Mouse (Mus musculus) embryonic fibroblast, embryonic 13.5 days (primary cell): ENCODE measurements around the gene Pcare. TPM values are rescaled to one million over a fixed set of nuclear protein-coding genes. Genes with fewer than 3 reads are reported as not detected.
"Not testable (repeated sequence)": the region's sequence is repeated elsewhere in the genome, so short reads cannot be mapped to it uniquely, and the experiment has no call there.

Experiments used
- H3K27ac ChIP-seq: 2 replicates; pipeline ENCODE4 v1.5.1; 2012; ENCODE audit warnings: low read length, control low read depth, inconsistent platforms; ENCODE audit not compliant: insufficient read depth
- H3K4me1 ChIP-seq: 2 replicates; pipeline ENCODE4 v1.6.1; 2011; ENCODE audit warnings: low read length; ENCODE audit not compliant: control insufficient read depth, insufficient read depth
- H3K4me3 ChIP-seq: 2 replicates; pipeline ENCODE4 v1.5.1; 2011; ENCODE audit warnings: mild to moderate bottlenecking, control low read depth, low read length; ENCODE audit not compliant: insufficient read depth
- CTCF ChIP-seq: IDR thresholded peaks from 2 replicates; pipeline ENCODE4 v1.5.1; 2011; ENCODE audit warnings: mild to moderate bottlenecking, control low read depth, low read length, moderate library complexity, borderline replicate concordance; ENCODE audit not compliant: insufficient read depth
- POLR2A ChIP-seq: IDR thresholded peaks from 2 replicates; pipeline ENCODE4 v1.6.1; 2011; ENCODE audit warnings: low read depth, mild to moderate bottlenecking, control low read depth, low read length, moderate library complexity
- polyA plus RNA-seq: library from polyadenylated mRNA; stranded (reverse); fragments of >200 nt; gene quantifications from 2 replicates; pipeline ENCODE4 v1.2.4, GENCODE M21; 2011; ENCODE audit warnings: low read depth; ENCODE audit not compliant: missing spikeins, insufficient read length

Gene Pcare
- polyA plus RNA-seq, 1 experiment: not detected

DNA sequence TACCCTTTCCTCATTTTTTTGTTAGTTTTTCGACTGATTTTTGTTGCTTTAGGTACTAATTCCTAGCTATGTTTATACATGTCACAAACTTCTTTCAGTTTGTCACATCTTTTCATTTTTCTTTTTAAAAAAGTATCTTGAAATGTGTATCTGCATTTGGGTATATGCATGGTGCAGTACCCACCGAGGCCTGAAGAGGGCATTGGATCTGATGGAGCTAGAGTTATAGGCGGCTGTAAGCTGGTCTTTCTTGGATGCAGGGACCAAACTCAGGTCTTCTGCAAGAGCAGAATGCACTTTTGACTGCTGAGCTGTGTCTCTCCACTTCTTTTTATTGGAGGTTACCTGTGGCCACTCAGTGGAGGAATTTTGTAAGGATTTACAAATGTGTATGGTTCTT is 26.0 kb upstream of the Pcare start:
- no peak overlapping the region for H3K27ac ChIP-seq
- H3K4me3 ChIP-seq: no peak overlapping the region
- TF ChIP-seq CTCF (no peak), POLR2A (no peak)
- H3K4me1 ChIP-seq: peaks cover 6% of the 10 kb centered on the region; the same call in 1 of the 2 replicates

DNA sequence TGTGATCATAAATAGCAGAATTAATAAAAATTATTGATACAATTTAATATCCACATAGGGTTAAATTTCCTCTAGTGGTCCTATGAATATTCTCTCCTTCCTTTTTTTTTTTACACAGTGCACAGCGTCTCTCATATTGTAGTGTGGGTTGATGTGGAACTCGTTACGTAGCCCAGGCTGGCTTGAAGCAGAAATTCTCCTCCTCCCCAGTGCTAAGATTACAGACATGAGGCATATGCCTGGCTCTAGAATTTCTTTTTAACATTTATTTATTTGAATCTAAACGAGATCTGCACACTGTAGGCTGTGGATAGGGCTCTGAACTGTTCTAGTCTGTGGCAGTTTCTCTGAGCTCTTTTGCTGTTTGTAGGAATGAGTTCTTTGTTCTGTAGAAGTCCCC is 22.6 kb upstream of the Pcare start:
- no peak for TF ChIP-seq POLR2A
- TF ChIP-seq CTCF: no peak
- no peak overlapping the region for H3K4me3 ChIP-seq
- no peaks in the 10 kb centered on the region for H3K4me1 ChIP-seq
- H3K27ac ChIP-seq: no peak overlapping the region

DNA sequence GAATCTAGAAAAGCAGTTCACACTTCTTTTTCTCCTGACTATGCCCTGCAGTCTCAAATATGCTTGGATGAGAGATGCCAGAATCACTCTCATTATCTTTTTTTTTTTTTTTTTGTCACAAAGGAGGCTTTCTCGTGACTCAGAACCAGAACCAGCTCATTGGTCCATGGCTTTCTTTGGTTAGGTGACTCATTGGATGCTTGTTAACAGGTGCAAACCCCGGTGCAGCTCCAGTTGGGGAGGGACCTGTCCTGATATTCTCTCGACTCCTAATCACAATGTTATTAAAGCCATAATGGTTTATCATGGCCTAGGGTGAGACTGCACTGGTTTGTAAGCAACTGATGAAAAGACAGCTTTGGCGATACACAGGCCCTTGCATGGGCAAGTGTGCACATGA is 21.5 kb upstream of the Pcare start:
- H3K4me3 ChIP-seq: no peak overlapping the region
- TF ChIP-seq POLR2A (no peak), CTCF (no peak)
- H3K4me1 ChIP-seq: no peaks in the 10 kb centered on the region

DNA sequence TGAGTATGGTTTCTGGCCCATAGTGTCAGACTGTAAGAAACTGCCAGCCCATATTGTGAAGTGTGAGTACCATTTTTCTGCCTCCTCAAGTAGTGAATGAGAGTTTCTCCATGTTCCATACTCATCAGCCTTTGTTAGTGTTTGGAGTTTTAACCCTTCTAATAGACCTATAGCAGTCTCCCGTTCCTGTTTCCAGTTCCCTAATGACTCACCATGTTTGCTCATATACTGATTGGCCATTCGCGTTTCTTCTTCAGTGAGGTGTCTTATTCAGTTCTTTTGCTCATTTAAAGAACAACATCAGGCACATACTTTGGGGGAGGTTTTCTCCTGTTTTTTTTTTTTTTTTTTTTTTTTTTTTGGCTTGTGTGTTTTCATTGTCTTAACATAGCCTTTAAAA is 18.0 kb upstream of the Pcare start:
- H3K4me3 ChIP-seq: no peak overlapping the region
- no peaks in the 10 kb centered on the region for H3K4me1 ChIP-seq
- no peak for TF ChIP-seq POLR2A
- no peak for TF ChIP-seq CTCF
- H3K27ac ChIP-seq: no peak overlapping the region

More for the DNA sequence above, 21.5 kb upstream of the Pcare start:
- H3K27ac ChIP-seq: no peak overlapping the region

DNA sequence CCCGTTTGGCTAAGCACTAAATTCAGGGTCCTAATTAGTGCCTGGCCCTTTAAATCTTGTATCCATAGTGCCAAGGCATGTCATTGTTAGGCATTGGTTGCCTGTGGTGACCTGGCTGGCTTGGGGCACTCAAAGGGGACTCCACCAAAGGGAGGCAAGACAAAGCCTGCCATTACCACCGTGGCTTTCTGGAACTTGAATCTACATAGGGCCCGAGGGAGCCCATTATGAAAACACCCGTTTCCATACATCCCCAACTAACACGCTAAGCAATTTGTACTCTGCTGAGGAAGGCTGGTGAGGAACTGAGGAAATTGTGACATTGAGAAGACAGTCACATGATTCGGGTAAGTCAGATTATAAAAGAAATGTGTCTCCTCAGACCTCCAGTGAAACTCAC is 16.9 kb upstream of the Pcare start:
- Histone ChIP-seq H3K27ac (no peak overlapping the region), H3K4me3 (no peak overlapping the region), H3K4me1 (no peaks in the 10 kb centered on the region)
- TF ChIP-seq CTCF (no peak), POLR2A (no peak)

DNA sequence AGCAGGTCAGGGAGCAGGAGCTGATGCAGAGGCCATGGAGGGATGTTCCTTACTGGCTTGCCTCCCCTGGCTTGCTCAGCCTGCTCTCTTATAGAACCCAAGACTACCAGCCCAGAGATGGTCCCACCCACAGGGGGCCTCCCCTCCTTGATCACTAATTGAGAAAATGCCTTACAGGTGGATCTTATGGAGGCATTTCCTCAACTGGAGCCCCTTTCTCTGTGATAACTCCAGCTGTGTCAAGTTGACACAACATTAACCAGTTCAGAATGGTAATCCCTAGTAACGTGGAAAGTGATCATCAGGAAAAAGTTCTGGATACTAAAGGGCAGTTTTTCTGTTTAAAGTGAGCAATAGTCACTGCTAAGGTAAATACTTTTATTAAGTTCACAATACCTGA is 15.5 kb upstream of the Pcare start, which contains the start of gene Clip4:
Gene Clip4 (plus strand): TSS at position 301 of the 400 bp plus-strand sequence.
- H3K4me1 ChIP-seq, H3K4me3 ChIP-seq, H3K27ac ChIP-seq: not testable (repeated sequence)

DNA sequence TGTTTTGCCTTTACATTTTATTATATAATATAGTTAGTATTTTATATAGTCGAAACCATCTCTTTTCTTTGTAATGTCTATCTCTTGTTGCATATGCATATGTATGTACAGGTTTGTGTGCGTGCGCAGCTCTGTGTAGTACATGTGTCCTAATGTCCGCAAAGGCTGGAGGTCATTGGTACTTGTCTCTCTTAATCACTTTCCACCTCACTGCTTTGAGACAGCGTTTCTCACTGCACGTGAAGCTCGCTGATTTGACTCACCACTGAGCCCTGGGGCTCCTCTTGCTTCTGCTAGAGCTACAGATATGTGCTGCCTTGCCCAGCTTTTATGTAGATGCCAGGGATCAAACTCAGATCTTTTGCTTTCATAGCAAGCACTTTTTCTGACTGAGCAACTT is 7.8 kb upstream of the Pcare start:
- Histone ChIP-seq H3K4me3 (no peak overlapping the region), H3K4me1 (no peaks in the 10 kb centered on the region), H3K27ac (no peak overlapping the region)
- TF ChIP-seq CTCF: no peak
- TF ChIP-seq POLR2A: no peak

DNA sequence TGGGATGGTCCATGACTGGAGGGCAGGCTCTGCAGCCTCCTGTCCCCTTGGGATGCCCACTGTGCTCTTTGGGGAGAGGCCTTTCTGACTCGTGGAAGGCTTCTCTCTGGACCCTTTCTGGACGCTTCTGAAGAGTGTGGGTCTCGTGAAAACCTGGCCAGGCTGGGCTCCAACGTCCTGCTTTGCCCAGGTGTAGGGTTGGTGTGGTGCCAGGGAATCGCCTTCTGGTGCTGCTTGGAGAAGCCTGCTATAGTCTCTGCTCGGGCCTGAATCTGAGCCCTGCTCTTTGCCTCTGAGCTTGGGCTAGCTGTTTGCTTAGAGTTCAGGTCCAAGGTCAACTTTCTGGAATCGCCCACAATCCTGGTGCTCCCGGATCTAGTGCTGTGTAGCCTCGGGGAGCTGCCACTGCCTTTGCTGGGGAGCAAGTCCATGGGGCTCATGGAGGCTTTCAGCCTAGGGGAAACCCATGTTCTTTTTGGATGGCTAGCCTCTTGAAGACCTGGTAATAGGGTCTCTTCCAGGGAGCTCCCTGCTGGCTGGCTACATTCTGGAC is 3.0 kb downstream of the Pcare start:
- H3K4me1 ChIP-seq: no peaks in the 10 kb centered on the region
- TF ChIP-seq CTCF (no peak), POLR2A (no peak)
- no peak overlapping the region for H3K4me3 ChIP-seq

DNA sequence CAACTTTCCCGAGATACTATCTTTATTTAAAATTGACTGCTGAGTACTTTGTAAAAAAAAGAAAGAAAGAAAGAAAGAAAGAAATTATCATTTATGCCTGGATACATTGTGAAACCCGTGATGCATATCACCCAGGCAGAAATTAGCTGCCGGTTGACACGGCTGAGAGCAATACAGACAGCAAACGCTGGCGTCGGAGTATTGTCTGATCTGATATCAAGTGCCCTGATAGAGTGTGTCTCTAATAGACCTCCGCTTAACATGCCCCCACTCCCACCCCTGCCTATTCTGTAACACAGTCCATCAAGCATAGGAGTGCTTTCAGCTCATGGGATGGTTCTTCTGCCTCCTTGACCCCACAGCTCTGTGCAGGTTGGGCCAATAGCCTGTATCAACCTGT is 5.1 kb downstream of the Pcare start:
- no peak overlapping the region for H3K4me3 ChIP-seq
- H3K4me1 ChIP-seq: no peaks in the 10 kb centered on the region
- H3K27ac ChIP-seq: no peak overlapping the region
- TF ChIP-seq POLR2A: no peak
- no peak for TF ChIP-seq CTCF

More for the DNA sequence above, 3.0 kb downstream of the Pcare start:
- H3K27ac ChIP-seq: no peak overlapping the region

DNA sequence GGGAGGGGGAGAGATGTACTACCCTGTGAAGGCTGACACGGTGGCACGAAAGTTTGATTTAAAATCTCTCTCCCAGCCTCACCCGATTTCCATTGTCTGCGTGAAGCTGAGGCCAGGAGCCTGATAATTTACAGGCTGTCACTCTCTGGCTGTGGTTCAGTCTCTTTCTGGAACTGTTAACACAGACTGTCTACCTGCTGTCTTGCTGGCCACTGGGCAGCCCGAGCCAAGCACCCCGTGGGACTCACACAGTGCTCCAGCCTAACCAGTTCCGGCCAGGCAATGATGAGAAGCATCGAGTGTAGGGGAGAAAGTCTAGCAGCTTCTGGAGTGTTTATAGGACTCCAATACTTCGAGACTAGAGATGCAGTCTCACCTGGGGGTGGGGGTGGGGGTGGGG is 6.6 kb downstream of the Pcare start:
- TF ChIP-seq CTCF (no peak), POLR2A (no peak)
- H3K27ac ChIP-seq: no peak overlapping the region
- peaks cover 4% of the 10 kb centered on the region; the same call in 1 of the 2 replicates for H3K4me1 ChIP-seq
- no peak overlapping the region for H3K4me3 ChIP-seq

DNA sequence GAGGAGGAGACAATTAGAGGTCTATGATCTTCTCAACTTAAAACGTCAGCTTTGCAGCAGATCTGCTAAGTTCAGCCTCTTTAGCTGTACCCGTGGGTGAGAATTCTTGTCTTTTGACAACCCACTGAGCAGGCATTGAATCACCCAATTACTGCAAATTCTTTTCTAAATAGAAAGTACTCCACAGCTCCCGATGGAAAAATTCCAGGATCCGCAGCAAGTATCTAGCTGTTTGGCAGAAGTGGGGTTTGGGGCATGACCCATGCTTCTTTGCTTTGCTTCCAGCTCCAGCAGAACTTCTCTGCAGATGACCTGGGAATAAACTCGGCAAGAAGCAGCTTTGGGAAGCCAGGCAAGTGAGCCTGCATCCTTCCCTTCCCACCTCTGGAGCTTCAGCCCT is 9.8 kb downstream of the Pcare start:
- Histone ChIP-seq H3K4me3 (no peak overlapping the region), H3K27ac (peak overlapping the region; percentile 60), H3K4me1 (peaks cover 4% of the 10 kb centered on the region; the same call in 1 of the 2 replicates)
- TF ChIP-seq CTCF: no peak
- TF ChIP-seq POLR2A: no peak
